Mouse (Mus musculus): ENCODE results near the gene Ddi2. TPM values are rescaled to one million over a fixed set of nuclear protein-coding genes. Genes with fewer than 3 reads are reported as not detected.

Ddi2 gene
- total RNA-seq, 2 experiments from 2014 or later = 18.7 to 23.7 TPM

DNA sequence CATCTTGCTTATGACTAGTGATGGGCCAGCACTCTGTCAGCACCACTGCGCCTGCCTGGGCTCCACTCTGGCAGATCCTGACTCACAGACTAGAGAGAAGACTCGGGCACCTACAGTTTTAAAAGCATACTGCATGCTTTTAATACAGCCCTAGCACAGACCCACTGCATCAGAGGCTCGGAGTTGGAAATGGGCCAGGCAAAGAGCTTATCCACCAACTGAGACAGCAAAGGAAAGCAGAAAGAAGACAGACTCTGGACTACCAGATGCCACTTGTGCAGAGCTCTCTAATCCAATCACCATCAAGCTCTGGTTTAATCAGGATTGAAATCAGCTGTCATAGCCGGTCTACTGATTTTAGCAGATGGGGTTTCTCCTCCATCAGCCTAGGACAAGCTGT lies 17.9 kb downstream of the Ddi2 start:
- ATAC-seq (replicated peaks; ENCODE audit: poor library complexity) = no peak

DNA sequence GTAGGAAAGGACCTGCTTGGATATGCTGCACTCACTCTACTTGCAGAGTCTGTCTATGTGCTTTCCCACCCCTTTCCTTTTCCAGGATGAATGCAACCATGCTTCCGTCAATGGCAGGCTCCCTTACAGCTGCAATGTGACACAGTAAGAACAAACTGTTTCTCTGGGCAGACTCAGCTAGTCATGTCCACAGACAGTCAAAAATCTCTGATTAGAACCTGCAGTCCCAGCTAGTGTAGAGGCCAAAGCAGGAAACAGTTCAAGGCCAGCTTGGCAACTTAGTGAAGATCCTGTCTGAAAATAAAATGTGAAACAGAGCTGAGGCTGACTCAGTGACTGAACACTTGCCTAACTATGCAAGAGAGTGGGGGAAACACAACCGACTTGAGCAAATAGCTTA lies 18.6 kb downstream of the Ddi2 start:
- no peak for ATAC-seq (replicated peaks; ENCODE audit: poor library complexity)

GRCm38 (mm10) chr4:141694719-141695118 lies 28.5 kb downstream of the Ddi2 start:
- no peak for ATAC-seq (replicated peaks; ENCODE audit: poor library complexity)

- ATAC-seq (replicated peaks; ENCODE audit: poor library complexity) = peak; percentile 86
These were observed 34.7 kb downstream of the Ddi2 start for GRCm38 (mm10) chr4:141688505-141688904.

DNA sequence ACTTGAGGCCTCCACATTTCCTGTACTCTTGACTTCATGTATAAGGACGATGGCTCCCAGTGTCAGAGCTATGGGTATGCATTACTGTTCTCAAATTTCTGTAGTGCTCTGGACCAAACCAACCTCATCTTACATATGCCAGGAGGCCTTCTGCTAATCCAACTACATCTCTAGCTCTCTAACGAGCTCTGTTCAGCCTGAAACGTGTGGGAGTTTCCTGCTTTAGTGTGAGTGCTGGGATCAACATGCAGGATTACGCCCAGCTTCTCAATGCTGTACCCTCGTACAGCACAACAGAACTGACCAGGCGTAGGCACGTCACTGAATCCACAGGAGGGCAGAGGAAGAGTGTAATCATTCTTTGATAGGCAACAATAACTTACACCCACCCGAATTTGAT lies 36.7 kb downstream of the Ddi2 start:
- ATAC-seq (replicated peaks; ENCODE audit: poor library complexity) = no peak

DNA sequence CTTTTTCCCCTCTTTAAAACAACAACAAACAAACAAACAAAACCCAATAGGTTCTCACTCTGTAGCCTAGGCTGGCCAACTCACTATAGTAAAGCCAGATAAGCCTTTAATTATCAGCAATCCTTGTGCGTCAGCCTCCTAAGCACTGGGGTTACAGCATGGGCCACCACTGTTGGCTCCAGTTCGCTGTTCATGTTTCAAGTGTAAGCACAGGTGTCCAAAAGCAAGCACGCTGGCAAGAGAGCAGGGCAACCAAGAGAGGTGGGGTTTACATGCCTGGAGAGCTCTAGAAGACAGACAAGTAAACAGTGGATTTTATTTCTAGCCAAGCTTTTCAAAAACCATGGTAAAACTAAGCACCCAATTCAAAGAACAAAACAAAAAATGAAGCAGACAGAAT lies 37.1 kb downstream of the Ddi2 start:
- no peak for ATAC-seq (replicated peaks; ENCODE audit: poor library complexity)

DNA sequence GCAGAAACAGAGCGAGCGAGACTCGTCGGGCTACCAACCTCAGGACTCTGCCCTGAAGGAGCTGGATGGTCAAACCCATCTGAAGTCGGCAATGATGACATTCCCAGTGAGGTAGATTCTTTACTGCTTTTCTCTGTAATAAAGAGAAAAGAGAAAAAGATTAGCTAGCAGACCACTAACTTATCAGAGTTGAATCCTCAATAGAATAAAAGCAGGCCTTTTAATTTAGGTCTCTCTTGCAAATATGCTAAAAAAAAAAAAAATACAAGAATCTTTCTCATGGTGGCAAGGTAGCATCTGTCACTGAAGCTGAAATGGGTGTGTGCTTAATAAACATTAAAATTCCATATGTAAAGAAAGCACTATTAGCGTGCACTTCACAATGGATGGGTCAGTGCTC lies 37.7 kb downstream of the Ddi2 start, which contains the start of gene Rsc1a1:
Gene Rsc1a1 (minus strand): TSS at position 101 of the 400 bp plus-strand sequence.
- no peak for ATAC-seq (replicated peaks; ENCODE audit: poor library complexity)

- no peak for ATAC-seq (replicated peaks; ENCODE audit: poor library complexity)
These were observed 40.5 kb downstream of the Ddi2 start for GRCm38 (mm10) chr4:141682706-141683230.

GRCm38 (mm10) chr4:141681767-141682166 lies 41.5 kb downstream of the Ddi2 start:
- no peak for ATAC-seq (replicated peaks; ENCODE audit: poor library complexity)

DNA sequence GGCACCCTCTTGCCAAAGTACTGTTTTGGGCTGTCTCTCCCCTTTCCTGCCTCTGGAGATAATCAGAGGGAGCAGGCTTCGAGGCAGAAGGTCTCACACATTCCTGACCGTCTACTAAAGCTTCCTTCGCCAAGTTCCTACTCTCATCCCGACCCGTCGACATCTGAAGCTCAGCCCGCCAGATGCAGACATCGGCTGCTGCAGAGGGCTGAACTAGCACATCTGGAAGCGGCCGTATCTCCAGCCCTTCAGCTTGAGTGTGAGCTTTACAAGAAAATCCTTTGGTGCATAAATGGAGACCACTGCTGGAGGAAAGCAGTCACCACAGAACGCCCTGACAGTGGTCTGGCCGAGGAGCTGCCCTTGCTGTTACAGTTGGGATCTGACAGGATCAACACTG lies 42.3 kb downstream of the Ddi2 start:
- ATAC-seq (replicated peaks; ENCODE audit: poor library complexity) = no peak

GRCm38 (mm10) chr4:141679016-141679415 lies 44.2 kb downstream of the Ddi2 start:
- no peak for ATAC-seq (replicated peaks; ENCODE audit: poor library complexity)

DNA sequence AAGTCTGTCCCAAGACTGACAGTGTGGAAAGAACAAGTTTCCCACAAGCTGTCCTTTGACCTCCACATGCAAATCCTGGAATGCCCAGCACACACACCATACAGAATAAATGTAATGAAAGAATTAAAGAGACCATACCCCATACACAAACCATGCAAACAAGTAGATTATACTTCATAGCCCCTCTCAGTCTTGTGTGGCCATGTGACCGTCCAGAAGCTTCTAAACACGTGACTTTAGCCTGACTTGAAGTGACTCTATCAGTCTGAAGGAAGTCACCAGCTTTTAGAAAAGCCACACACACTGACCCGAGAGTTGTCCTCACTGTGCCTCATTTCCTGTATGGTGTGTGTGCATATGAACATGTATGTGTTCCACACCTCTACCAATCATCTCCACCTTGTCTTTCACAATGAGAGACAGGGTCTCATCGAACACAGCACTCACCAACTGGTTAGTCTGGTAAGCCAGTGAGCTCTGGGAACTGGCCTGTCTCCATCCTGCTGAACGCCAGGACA lies 46.7 kb downstream of the Ddi2 start:
- 0 out of 2 replicates have a peak, but pooled peaks have one; percentile 17 for ATAC-seq (replicated peaks; ENCODE audit: poor library complexity)

GRCm38 (mm10) chr4:141672325-141672724 lies 50.9 kb downstream of the Ddi2 start:
- no peak for ATAC-seq (replicated peaks; ENCODE audit: poor library complexity)

DNA sequence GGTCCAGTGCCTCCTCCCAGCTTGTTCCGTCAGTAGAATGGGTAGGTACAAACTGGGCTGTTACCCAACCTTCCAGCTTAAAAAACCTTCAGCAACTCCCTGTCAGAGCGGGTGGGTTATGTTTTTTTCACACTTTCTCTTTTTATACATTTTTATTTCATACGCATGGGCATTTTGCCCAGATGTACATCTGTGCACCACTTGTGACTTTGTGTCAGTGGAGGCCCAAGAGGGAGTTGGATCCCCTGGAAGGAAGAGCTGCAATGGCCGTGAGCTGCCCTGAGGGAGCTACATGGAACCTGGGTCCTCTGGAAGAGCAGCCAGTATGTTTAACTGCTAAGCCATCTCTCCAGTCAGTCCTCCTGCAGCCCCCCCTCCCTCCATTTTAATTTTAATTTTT lies 51.8 kb downstream of the Ddi2 start:
- no peak for ATAC-seq (replicated peaks; ENCODE audit: poor library complexity)

GRCm38 (mm10) chr4:141669898-141670712 lies 53.1 kb downstream of the Ddi2 start:
- peak; percentile 86 for ATAC-seq (replicated peaks; ENCODE audit: poor library complexity)

DNA sequence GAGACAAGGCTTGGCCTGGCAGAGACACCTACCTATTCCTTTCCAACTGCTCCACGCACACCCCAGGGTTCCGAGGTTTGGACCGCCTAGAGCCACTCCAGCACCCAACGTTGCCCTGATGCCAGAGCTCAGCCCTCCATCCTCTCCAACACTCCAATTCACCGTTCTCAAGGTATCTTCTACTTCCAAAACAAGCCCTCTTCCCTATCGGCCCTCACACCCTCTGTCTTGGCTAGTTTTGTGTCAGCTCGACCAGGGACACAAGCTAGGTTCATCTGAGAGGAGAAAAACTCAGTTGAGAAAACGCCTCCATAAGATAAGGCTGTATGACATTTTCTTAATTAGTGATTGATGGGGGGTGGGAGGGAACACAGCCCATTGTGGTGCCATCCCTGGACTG lies 58.4 kb downstream of the Ddi2 start, which contains the start of gene Plekhm2:
Gene Plekhm2 (minus strand): TSS at position 101 of the 400 bp plus-strand sequence.
- no peak for ATAC-seq (replicated peaks; ENCODE audit: poor library complexity)

DNA sequence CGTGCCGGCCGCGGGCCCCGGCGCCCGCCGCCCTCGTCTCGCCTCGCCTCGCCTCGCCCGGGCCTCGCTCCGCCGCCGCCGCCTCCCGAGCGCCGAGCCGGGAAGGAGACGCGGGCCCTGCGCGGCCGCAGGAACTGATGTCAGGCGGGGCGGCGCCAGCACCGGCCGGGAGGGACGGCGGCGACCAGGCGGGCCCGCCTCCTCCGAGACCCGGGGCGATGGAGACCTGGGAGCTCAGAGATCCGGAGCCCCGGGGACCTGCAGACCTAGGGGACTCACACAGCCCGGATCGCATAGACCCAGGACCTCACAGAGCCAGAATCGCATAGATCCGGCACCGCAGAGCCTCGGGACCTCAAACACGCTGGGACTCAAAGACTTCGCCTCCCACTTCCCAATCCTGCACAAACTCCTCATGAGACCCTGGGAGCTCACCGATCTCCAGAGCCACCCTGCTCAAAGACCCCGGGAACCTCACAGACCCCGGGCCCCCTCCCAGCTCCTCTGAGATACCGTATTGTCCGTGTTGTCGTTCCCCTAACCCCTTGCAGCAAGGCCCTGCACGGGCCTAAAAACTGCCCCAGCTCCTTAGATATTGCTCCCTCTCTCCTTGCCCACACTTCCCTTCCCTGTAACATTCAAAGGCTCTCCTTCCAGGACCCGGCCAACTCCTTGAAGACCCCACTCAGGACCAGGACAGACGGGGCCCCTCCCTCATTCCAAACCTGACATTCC lies 59.0 kb downstream of the Ddi2 start:
- ATAC-seq (replicated peaks; ENCODE audit: poor library complexity) = peak; percentile 85

GRCm38 (mm10) chr4:141663122-141663931 lies 59.9 kb downstream of the Ddi2 start:
- ATAC-seq (replicated peaks; ENCODE audit: poor library complexity) = peak; percentile 12; the same call in 1 of the 2 replicates

DNA sequence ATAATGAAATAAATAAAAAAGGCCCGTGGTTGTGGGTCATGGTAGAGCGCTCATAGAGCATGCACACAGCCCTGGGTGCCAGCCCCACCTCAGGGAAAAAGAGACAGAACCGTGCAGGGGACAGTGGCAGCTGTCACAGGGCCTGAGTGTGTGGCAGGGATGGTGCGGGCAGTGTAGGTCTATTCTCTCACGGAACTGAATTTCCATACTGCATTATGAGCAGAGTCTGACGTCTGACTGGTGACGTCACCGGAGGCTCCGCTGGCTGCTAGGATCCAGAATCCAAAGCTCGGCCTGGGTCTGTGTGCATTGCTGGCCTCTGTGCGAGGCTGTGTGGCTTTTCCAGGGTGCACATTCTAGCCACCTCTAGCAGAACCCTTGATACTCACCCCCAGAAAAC lies 62.3 kb downstream of the Ddi2 start:
- ATAC-seq (replicated peaks; ENCODE audit: poor library complexity) = no peak

DNA sequence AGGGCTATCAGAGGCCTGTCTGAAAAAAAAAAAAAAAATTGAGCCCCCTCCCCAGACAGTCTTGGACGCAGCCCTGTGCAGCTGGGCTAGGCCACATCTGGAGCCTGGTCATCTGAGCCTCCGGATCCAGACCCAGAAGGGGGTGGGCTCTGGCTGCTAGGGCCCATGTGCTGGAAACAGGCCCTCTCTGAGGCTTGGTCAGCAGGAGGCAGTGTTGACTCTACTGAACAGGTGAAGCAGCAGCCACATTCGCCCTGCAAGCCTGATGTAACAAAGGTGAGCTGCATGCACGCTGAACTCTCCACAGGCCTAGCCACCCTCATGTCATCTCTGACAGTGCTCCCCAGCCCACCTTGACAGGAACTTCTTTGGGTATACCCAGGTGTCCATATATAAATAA lies 63.5 kb downstream of the Ddi2 start:
- no peak for ATAC-seq (replicated peaks; ENCODE audit: poor library complexity)

All from megakaryocyte progenitor cell, adult 5-6 weeks (primary cell).